Mouse (Mus musculus) neutrophil, adult 83 days (primary cell): ENCODE results near the gene 1700017N19Rik. TPM values are rescaled to one million over a fixed set of nuclear protein-coding genes. Genes with fewer than 3 reads are reported as not detected.

Source experiments
- total RNA-seq, 2 experiments: library from RNA; stranded (reverse); gene quantifications; one replicate each; pipeline ENCODE4 v1.2.4; 2023

1700017N19Rik gene
- total RNA-seq: not detected

DNA sequence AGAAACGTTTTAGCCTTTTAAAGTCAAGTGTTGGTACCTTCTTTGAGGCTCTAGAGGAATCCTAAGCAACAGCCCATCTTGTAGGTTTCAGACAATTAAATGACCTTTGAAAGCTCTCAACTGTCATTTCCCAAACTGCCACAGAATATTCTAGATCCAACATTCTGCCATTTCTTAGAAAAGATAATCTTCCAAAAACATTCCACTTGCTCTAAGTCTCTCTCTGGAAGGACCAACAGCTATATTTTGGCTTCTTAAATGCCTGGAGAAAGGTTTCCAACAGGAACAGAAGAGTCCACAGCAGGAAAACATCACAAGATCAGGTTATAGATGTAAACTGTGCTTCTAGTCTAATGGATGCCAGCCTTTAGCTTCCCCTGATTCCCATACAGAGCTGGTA, at the start of gene 1700017N19Rik, which contains the start of gene 4930430F08Rik:
Gene 1700017N19Rik, plus strand, starts transcription at position 162 of the 400 bp plus-strand sequence.
Gene 4930430F08Rik, minus strand, starts transcription at position 101 of the 400 bp plus-strand sequence.

Other genes with a start within 250 kb of the 1700017N19Rik start
- gene Gm4302, start 249.6 kb upstream of the 1700017N19Rik start, total RNA-seq: not detected
- not detected for gene Gm4303, start 244.5 kb upstream of the 1700017N19Rik start, total RNA-seq
- not detected for gene Gm4305, start 239.4 kb upstream of the 1700017N19Rik start, total RNA-seq
- not detected for gene Gm4307, start 229.1 kb upstream of the 1700017N19Rik start, total RNA-seq
- gene Gm4312, start 207.9 kb upstream of the 1700017N19Rik start, total RNA-seq: not detected
- gene Tmtc3, start 103.1 kb upstream of the 1700017N19Rik start, total RNA-seq: 1 to 10 TPM; 4.7 to 6.8 TPM
- 1 to 10 TPM; 4.5 to 4.6 TPM for gene Cep290, start 102.9 kb upstream of the 1700017N19Rik start, total RNA-seq
- 1 to 10 TPM; 5.3 to 5.5 TPM for gene 4930430F08Rik, start 61 bp upstream of the 1700017N19Rik start, total RNA-seq